Mouse (Mus musculus) MEL (cell line): Measurements from ENCODE around the gene Slc13a2. TPM values are rescaled to one million over a fixed set of nuclear protein-coding genes. Genes with fewer than 3 reads are reported as not detected.

Experiments used
- DNase-seq: peaks from one replicate; pipeline ENCODE4 v3.0.0; 2011; ENCODE audit warnings: low read depth, low spot score
- H3K27ac ChIP-seq: 2 replicates; pipeline ENCODE4 v1.5.1; 2012; ENCODE audit warnings: low read depth, mild to moderate bottlenecking, control low read depth, low read length, moderate library complexity; ENCODE audit not compliant: control insufficient read depth
- H3K27me3 ChIP-seq, 2 experiments: fragments of 150-350 bp in 1 of 2; sonication (generic) in 1 of 2; 2 replicates each; pipeline ENCODE4 v1.6.1; 2012; ENCODE audit warnings: low read length in 2 of 2, mild to moderate bottlenecking in 2 of 2, improper control_type of control experiment in 1 of 2, moderate library complexity in 1 of 2; ENCODE audit not compliant: insufficient read depth in 2 of 2, control insufficient read depth in 1 of 2
- H3K36me3 ChIP-seq, 2 experiments: 2 replicates each; pipeline ENCODE4 v1.6.1; 2012 to 2014; ENCODE audit warnings: low read length in 2 of 2, improper control_type of control experiment in 1 of 2, inconsistent platforms in 1 of 2, mild to moderate bottlenecking in 1 of 2; ENCODE audit not compliant: insufficient read depth in 2 of 2, control insufficient read depth in 1 of 2
- H3K4me1 ChIP-seq, 2 experiments: fragments of 150-350 bp in 1 of 2; sonication (generic) in 1 of 2; 2 replicates each; pipeline ENCODE4 v1.6.1; 2012; ENCODE audit warnings: low read length in 2 of 2, improper control_type of control experiment in 1 of 2, mild to moderate bottlenecking in 1 of 2; ENCODE audit not compliant: insufficient read depth in 2 of 2, control insufficient read depth in 1 of 2
- H3K4me3 ChIP-seq, 2 experiments: fragments of 150-350 bp in 1 of 2; sonication (generic) in 1 of 2; 2 replicates each; pipeline ENCODE4 v1.5.1; 2012; ENCODE audit warnings: low read depth in 2 of 2, low read length in 2 of 2, mild to moderate bottlenecking in 2 of 2, moderate library complexity in 2 of 2, control low read depth in 1 of 2, improper control_type of control experiment in 1 of 2; ENCODE audit not compliant: control insufficient read depth in 1 of 2, insufficient read depth in 1 of 2
- H3K79me2 ChIP-seq: 2 replicates; pipeline ENCODE4 v1.6.1; 2012; ENCODE audit warnings: mild to moderate bottlenecking, low read length, moderate library complexity; ENCODE audit not compliant: control insufficient read depth, poor library complexity, insufficient read depth
- H3K9ac ChIP-seq: 2 replicates; pipeline ENCODE4 v1.6.1; 2012; ENCODE audit warnings: low read depth, mild to moderate bottlenecking, control low read depth, low read length, moderate library complexity; ENCODE audit not compliant: control insufficient read depth, poor library complexity, severe bottlenecking
- H3K9me3 ChIP-seq: fragments of 150-350 bp; sonication (generic); replicated peaks from 2 replicates; pipeline ENCODE4 v1.6.1; 2012; ENCODE audit warnings: mild to moderate bottlenecking, low read length, improper control_type of control experiment, moderate library complexity; ENCODE audit not compliant: insufficient read depth
- BHLHE40 ChIP-seq: IDR thresholded peaks from 2 replicates; pipeline ENCODE4 v1.6.1; 2012; ENCODE audit warnings: low read depth, mild to moderate bottlenecking, inconsistent platforms, low read length, improper control_type of control experiment, borderline replicate concordance
- CHD1 ChIP-seq: IDR thresholded peaks from 2 replicates; pipeline ENCODE4 v1.6.1; 2012; ENCODE audit warnings: low read depth, mild to moderate bottlenecking, inconsistent platforms, low read length, improper control_type of control experiment
- CHD2 ChIP-seq: IDR thresholded peaks from 2 replicates; pipeline ENCODE4 v1.6.1; 2011; ENCODE audit warnings: low read length, improper control_type of control experiment
- CTCF ChIP-seq, 3 experiments: IDR thresholded peaks in 2 of 3; conservative IDR thresholded peaks in 1 of 3; 2 replicates each; pipeline ENCODE4 v1.5.1; 2011 to 2012; ENCODE audit warnings: low read length in 3 of 3, low read depth in 2 of 3, mild to moderate bottlenecking in 2 of 3, improper control_type of control experiment in 1 of 3, inconsistent platforms in 1 of 3, mixed read lengths in 1 of 3, moderate library complexity in 1 of 3; ENCODE audit not compliant: control insufficient read depth in 1 of 3, insufficient read depth in 1 of 3, poor library complexity in 1 of 3, severe bottlenecking in 1 of 3
- E2F4 ChIP-seq: IDR thresholded peaks from 2 replicates; pipeline ENCODE4 v1.6.1; 2011; ENCODE audit warnings: low read depth, low read length, improper control_type of control experiment, borderline replicate concordance
- ELF1 ChIP-seq: IDR thresholded peaks from 2 replicates; pipeline ENCODE4 v1.6.1; 2014; ENCODE audit warnings: low read depth, mild to moderate bottlenecking, inconsistent platforms, low read length, improper control_type of control experiment, moderate library complexity
- ETS1 ChIP-seq: IDR thresholded peaks from 2 replicates; pipeline ENCODE4 v1.6.1; 2012; ENCODE audit warnings: low read depth, mild to moderate bottlenecking, inconsistent platforms, low read length, improper control_type of control experiment, moderate library complexity
- GABPA ChIP-seq: IDR thresholded peaks from 2 replicates; pipeline ENCODE4 v1.6.1; 2012; ENCODE audit warnings: low read depth, mild to moderate bottlenecking, inconsistent platforms, low read length, improper control_type of control experiment, moderate library complexity
- MAFK ChIP-seq: IDR thresholded peaks from 2 replicates; pipeline ENCODE4 v1.6.1; 2011; ENCODE audit warnings: low read depth, mild to moderate bottlenecking, low read length, improper control_type of control experiment, borderline replicate concordance
- MAX ChIP-seq: IDR thresholded peaks from 2 replicates; pipeline ENCODE4 v1.6.1; 2011; ENCODE audit warnings: low read length, improper control_type of control experiment
- MAZ ChIP-seq: IDR thresholded peaks from 2 replicates; pipeline ENCODE4 v1.6.1; 2012; ENCODE audit warnings: low read depth, mild to moderate bottlenecking, inconsistent platforms, low read length, improper control_type of control experiment
- MYC ChIP-seq: IDR thresholded peaks from 2 replicates; pipeline ENCODE4 v1.6.1; 2011; ENCODE audit warnings: low read depth, mild to moderate bottlenecking, low read length, improper control_type of control experiment, moderate library complexity
- NRF1 ChIP-seq: IDR thresholded peaks from 2 replicates; pipeline ENCODE4 v1.6.1; 2014; ENCODE audit warnings: low read depth, mild to moderate bottlenecking, inconsistent platforms, low read length, improper control_type of control experiment, moderate library complexity; ENCODE audit not compliant: poor library complexity, insufficient read depth, severe bottlenecking
- RCOR1 ChIP-seq: IDR thresholded peaks from 2 replicates; pipeline ENCODE4 v1.6.1; 2012; ENCODE audit warnings: low read depth, mild to moderate bottlenecking, inconsistent platforms, low read length, improper control_type of control experiment
- SMC3 ChIP-seq: IDR thresholded peaks from 2 replicates; pipeline ENCODE4 v1.6.1; 2011; ENCODE audit warnings: low read depth, low read length, improper control_type of control experiment
- TAL1 ChIP-seq: IDR thresholded peaks from 2 replicates; pipeline ENCODE4 v1.6.1; 2012; ENCODE audit warnings: mild to moderate bottlenecking, inconsistent platforms, low read length, moderate library complexity, mixed read lengths
- TBP ChIP-seq: IDR thresholded peaks from 2 replicates; pipeline ENCODE4 v1.8.0; 2011; ENCODE audit warnings: low read depth, low read length, improper control_type of control experiment
- USF1 ChIP-seq: IDR thresholded peaks from 2 replicates; pipeline ENCODE4 v1.6.1; 2014; ENCODE audit warnings: low read depth, mild to moderate bottlenecking, inconsistent platforms, low read length, improper control_type of control experiment, moderate library complexity
- USF2 ChIP-seq, 2 experiments: IDR thresholded peaks; 2 replicates each; pipeline ENCODE4 v1.6.1; 2011 to 2012; ENCODE audit warnings: improper control_type of control experiment in 2 of 2, low read length in 2 of 2, borderline replicate concordance in 1 of 2, inconsistent platforms in 1 of 2, low read depth in 1 of 2, mild to moderate bottlenecking in 1 of 2; ENCODE audit not compliant: insufficient read depth in 1 of 2
- ZC3H11A ChIP-seq: IDR thresholded peaks from 2 replicates; pipeline ENCODE4 v1.6.1; 2012; ENCODE audit warnings: low read depth, mild to moderate bottlenecking, inconsistent platforms, low read length, improper control_type of control experiment
- ZMIZ1 ChIP-seq: IDR thresholded peaks from 2 replicates; pipeline ENCODE4 v1.6.1; 2012; ENCODE audit warnings: low read depth, mild to moderate bottlenecking, inconsistent platforms, low read length, improper control_type of control experiment, moderate library complexity
- polyA plus RNA-seq, 2 experiments: library from polyadenylated mRNA; stranded (reverse) in 1 of 2; unstranded in 1 of 2; fragments of >175 nt in 1 of 2; fragments of >200 nt in 1 of 2; gene quantifications; 2 replicates each; pipeline versions ENCODE4 v1.2.1 to v1.2.4; 2012; ENCODE audit warnings: low replicate concordance in 2 of 2, low read depth in 1 of 2; ENCODE audit not compliant: insufficient read length in 2 of 2, insufficient read depth in 1 of 2, missing spikeins in 1 of 2
- total RNA-seq: library from RNA; depleted of rRNA; stranded (reverse); fragments of 300-350 nt; gene quantifications from 2 replicates; pipeline ENCODE4 v1.2.3, GENCODE M21; 2012

Gene Slc13a2
- total and polyA plus RNA-seq, 3 experiments = not detected

DNA sequence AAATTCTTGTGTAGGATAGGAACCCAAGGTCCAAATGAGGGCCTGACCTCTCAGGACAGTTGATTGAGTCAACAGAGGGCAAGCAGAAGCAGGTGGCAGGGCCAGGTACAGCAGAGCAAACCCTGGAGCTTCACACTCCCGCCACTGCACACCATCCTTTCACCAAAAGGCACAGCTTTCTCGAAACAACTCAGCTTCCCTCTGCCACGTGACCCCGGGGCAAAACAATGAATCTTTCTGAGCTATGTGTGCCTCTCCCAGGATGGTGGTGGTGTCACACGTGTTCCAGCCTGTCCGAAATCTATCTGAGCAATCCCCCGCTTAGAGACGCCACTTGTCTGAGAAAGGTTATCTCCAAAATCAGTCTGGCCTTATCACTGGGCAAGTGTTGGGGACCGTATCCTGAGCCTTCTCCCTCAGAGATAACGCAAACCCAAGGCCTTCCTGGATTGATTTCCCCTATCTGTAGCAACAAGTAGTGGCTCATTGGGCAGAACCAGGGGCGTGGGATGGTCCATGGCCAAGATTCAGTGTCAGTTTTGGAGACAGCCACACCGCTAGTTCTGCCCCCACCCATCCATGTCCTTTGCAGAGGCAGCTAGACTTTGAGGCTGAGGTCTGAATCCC, 1.6 kb downstream of the Slc13a2 start (continued):
- TF ChIP-seq ELF1 (no peak), GABPA (no peak), CHD1 (no peak), USF2 (IDR thresholded peaks at IDR 0.05; ENCODE audit: borderline replicate concordance in 1 of 2, insufficient read depth in 1 of 2, low read depth in 1 of 2, low read length in 2 of 2) (peak in 1 of 2 experiments; percentile 36; a peak in 1 of 4 replicates), MAZ (no peak), SMC3 (no peak), TBP (no peak), MAX (peak; percentile 60), NRF1 (no peak), ZC3H11A (no peak), RCOR1 (0 out of 2 replicates have a peak, but pooled peaks have one; percentile 41), CHD2 (no peak), TAL1 (no peak), USF1 (peak; percentile 86), MYC (no peak), CTCF (IDR thresholded peaks at IDR 0.05 in 2 of 3, conservative IDR thresholded peaks at IDR 0.05 in 1 of 3; ENCODE audit: control insufficient read depth in 1 of 3, insufficient read depth in 1 of 3, low read depth in 2 of 3, low read length in 3 of 3, poor library complexity in 1 of 3, severe bottlenecking in 1 of 3) (no peak), ETS1 (no peak)

GRCm38 (mm10) chr11:78416854-78417253, 5.2 kb downstream of the Slc13a2 start:
- Histone ChIP-seq H3K9ac (no peak overlapping the region), H3K27me3 (peaks cover 13 to 22% of the 10 kb centered on the region in 2 experiments), H3K9me3 (no peaks in the 10 kb centered on the region), H3K79me2 (no peaks in the 10 kb centered on the region), H3K4me3 (no peak overlapping the region), H3K4me1 (peaks cover 0 to 11% of the 10 kb centered on the region in 2 experiments; a peak in 2 of 4 replicates), H3K36me3 (peaks cover 0 to 9% of the 10 kb centered on the region in 2 experiments; a peak in 2 of 4 replicates), H3K27ac (no peak overlapping the region)
- DNase-seq = no peak
- no peak for TF ChIP-seq TAL1
- no peak for TF ChIP-seq ZMIZ1
- no peak for TF ChIP-seq NRF1
- no peak for TF ChIP-seq E2F4
- TF ChIP-seq MAFK = no peak
- TF ChIP-seq BHLHE40 = no peak
